Mouse (Mus musculus): Measurements from ENCODE around the gene Zfp810. TPM values are rescaled to one million over a fixed set of nuclear protein-coding genes. Genes with fewer than 3 reads are reported as not detected.
A peak's percentile ranks its signal among the peaks of the same experiment; 100 is the strongest.

Gene Zfp810
- polyA plus RNA-seq (2015; fragmentation: Nextera tagmentation; extraction: Ambion mirVana), result 2.6 and 3.1 TPM in 2 replicates

DNA sequence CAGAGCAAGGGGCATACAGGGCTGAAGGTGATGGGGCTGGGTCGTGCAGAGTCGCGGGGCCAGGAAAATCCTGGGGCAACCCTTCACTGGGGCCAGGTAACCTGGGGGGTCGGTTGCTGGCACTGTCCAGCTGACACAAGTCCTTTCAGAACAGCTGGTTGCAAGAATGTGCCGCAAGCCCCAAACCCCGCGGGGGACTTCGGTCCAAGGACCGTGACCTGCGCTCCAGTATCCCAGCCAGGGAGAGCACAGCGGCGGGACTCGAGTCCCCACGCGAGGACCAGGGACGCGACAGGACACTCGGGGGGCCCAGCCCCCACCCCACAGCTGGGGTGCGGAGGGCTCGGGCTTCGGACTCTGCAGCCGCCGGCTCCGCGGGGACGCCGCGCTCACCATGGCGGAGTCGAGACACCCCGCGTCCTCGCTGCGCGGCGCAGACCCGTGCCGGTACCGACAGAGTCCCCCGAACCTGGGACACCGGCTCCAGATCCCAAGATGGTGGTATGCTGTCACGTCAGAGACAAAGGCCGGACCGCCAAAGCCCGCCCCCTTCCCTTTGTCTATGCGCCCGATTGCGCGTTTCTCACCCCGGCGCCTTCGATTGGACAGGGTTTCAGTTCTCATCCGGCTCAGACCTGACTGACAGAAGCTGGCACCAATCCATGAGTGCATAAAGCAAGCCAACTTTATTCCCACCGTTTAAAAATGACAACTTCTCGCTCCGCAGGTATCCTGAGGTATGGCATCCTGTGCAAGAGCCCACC, at the start of gene Zfp810:
TSS of gene Zfp810 (minus strand) at position 493 of the 764 bp plus-strand sequence.
- WGBS (ENCODE audit: insufficient replicate concordance), result under 1% methylated on average over 55 of the region's 56 CpGs
- H3K27ac ChIP-seq, result no peak within 1 kb of the TSS
- peak; percentile 96 for ATAC-seq (ENCODE audit: low read depth)

GRCm38 (mm10) chr9:22355919-22356318, 48.5 kb upstream of the Zfp810 start:
- Histone ChIP-seq H3K27ac (no peak overlapping the region), H3K9ac (no peak overlapping the region), H3K27me3 (no peaks in the 10 kb centered on the region), H3K4me1 (replicated peaks) (no peaks in the 10 kb centered on the region), H3K4me3 (replicated peaks) (no peak overlapping the region), H3K36me3 (peaks cover 89% of the 10 kb centered on the region), H3K4me2 (no peak overlapping the region), H3K9me3 (replicated peaks) (no peaks in the 10 kb centered on the region)
- 96% methylated on average over 3 of the region's 3 CpGs for WGBS (ENCODE audit: insufficient replicate concordance)
- ATAC-seq (ENCODE audit: low read depth) (no peak), DNase-seq (no peak)

More for the DNA sequence above, at the start of gene Zfp810:
- Histone ChIP-seq H3K9ac (peak within 1 kb of the TSS; percentile 86), H3K4me1 (replicated peaks) (peaks cover 14% of the 10 kb centered on the region), H3K36me3 (peaks cover 3% of the 10 kb centered on the region), H3K4me3 (replicated peaks) (peak within 1 kb of the TSS; percentile 83), H3K9me3 (replicated peaks) (no peaks in the 10 kb centered on the region; the same call in 1 of the 2 replicates), H3K27me3 (no peaks in the 10 kb centered on the region), H3K4me2 (peak within 1 kb of the TSS; percentile 88)
- peak; percentile 88 for DNase-seq

GRCm38 (mm10) chr9:22353901-22354300, 46.5 kb upstream of the Zfp810 start:
- Histone ChIP-seq H3K4me2 (no peak overlapping the region), H3K4me1 (replicated peaks) (no peaks in the 10 kb centered on the region), H3K4me3 (replicated peaks) (no peak overlapping the region), H3K27ac (no peak overlapping the region), H3K9ac (no peak overlapping the region), H3K27me3 (no peaks in the 10 kb centered on the region), H3K9me3 (replicated peaks) (no peaks in the 10 kb centered on the region), H3K36me3 (peaks cover 81% of the 10 kb centered on the region)
- ATAC-seq (ENCODE audit: low read depth) (no peak), DNase-seq (no peak)
- WGBS (ENCODE audit: insufficient replicate concordance), result 90% methylated on average over 5 of the region's 5 CpGs

DNA sequence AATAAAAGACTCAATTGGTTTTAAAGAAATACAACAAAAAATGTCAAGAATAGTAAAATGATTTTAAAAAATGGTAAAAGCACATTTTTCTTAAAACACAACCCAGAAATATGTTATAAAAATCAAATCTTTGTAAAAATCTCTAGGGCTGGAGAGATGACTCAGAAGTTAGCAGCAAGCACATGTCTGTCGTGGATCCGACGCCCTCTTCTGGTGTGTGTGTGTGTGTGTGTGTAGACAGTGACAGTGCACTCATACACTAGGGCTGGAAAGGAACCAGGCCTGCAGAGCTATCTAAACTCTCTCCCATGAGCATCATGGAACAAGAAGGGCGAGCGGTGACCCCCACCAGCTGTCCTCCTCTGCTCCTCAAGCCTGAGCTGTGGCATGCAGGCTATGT, 46.0 kb upstream of the Zfp810 start:
- H3K4me2 ChIP-seq, result no peak overlapping the region
- ATAC-seq (ENCODE audit: low read depth) (no peak), DNase-seq (no peak)
- no peak overlapping the region for H3K9ac ChIP-seq
- H3K9me3 ChIP-seq (replicated peaks), result no peaks in the 10 kb centered on the region
- H3K4me3 ChIP-seq (replicated peaks), result no peak overlapping the region
- peaks cover 79% of the 10 kb centered on the region for H3K36me3 ChIP-seq
- no peaks in the 10 kb centered on the region for H3K4me1 ChIP-seq (replicated peaks)
- no peaks in the 10 kb centered on the region for H3K27me3 ChIP-seq
- H3K27ac ChIP-seq, result no peak overlapping the region
- WGBS (ENCODE audit: insufficient replicate concordance), result 88% methylated on average over 5 of the region's 5 CpGs

- Histone ChIP-seq H3K4me1 (replicated peaks) (no peaks in the 10 kb centered on the region), H3K4me3 (replicated peaks) (no peak overlapping the region), H3K4me2 (no peak overlapping the region), H3K27me3 (no peaks in the 10 kb centered on the region), H3K36me3 (peaks cover 88% of the 10 kb centered on the region), H3K9me3 (replicated peaks) (no peaks in the 10 kb centered on the region), H3K9ac (no peak overlapping the region), H3K27ac (no peak overlapping the region)
- ATAC-seq (ENCODE audit: low read depth) (no peak), DNase-seq (no peak)
- WGBS (ENCODE audit: insufficient replicate concordance), result 74% methylated on average over 1 of the region's 1 CpGs
Measured at GRCm38 (mm10) chr9:22340331-22340730, 32.9 kb upstream of the Zfp810 start.

DNA sequence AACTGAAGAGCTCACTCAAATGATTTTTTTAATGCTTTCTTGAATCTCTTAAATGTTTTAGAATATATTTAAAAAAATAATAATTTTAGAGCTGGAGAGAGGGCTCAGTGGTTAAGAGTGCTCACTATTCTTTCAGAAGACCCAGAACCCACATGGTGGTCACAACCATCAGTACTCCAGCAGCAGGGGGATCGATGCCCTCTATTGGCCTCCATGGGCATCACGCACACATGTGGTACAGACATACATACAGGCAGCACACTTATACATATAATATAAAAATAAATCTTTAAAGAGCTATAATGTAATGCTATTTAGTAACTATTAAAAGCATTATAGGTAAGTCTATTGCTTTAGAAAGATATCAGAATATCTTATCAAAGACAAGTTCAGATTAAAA, 29.8 kb upstream of the Zfp810 start:
- no peak for ATAC-seq (ENCODE audit: low read depth)
- Histone ChIP-seq H3K9ac (no peak overlapping the region), H3K4me2 (no peak overlapping the region), H3K9me3 (replicated peaks) (no peaks in the 10 kb centered on the region), H3K4me1 (replicated peaks) (no peaks in the 10 kb centered on the region), H3K27me3 (no peaks in the 10 kb centered on the region), H3K36me3 (peaks cover 90% of the 10 kb centered on the region), H3K4me3 (replicated peaks) (no peak overlapping the region), H3K27ac (no peak overlapping the region)
- 100% methylated on average over 2 of the region's 2 CpGs for WGBS (ENCODE audit: insufficient replicate concordance)
- DNase-seq, result no peak

DNA sequence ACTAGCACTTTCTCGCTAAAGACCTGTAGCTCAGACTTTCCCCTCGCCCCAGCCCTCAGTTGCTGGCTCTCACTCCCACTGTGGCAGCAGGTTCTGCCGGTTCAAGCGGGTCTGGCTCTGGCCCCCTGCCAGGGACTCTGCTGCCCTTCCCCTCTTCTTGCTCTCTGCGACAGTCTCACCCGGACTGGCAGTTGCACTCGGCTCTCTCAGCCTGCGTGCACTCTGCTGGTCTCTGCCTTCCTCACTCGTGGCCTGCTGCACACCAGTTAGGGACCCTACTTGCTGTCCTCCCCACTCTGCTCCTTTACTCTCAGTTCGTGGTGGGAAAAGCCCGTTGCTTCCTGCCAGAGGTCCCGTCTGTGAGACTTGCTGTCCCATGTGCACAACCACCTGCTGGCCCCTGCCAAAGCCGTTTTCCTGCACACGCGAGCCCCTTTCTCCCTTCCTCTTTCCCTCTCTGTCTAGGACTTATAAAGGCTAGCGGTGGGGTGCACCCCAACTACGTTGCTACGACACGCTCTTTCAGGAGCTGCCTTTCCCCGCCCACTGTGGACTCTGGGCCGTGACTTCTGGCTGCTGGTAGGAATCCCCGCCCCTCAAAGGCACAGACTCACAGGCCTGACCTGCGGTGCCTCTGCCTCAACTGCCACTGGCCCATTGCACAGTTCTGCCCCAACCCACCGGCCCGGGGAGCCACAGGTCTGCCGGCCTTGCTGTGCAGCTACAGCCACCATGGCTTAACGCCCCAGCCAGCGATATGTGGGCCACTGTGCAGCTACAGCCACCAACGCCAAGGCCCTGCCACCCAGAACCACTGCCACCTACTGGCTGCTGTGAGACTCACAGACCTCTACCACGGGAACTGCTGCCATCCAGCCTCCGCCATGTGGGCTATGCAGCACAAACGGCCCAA, 20.3 kb upstream of the Zfp810 start:
- Histone ChIP-seq H3K9me3 (replicated peaks) (no peaks in the 10 kb centered on the region), H3K4me3 (replicated peaks) (peak overlapping the region; percentile 58), H3K9ac (peak overlapping the region; percentile 75), H3K4me2 (peak overlapping the region; percentile 84), H3K27me3 (no peaks in the 10 kb centered on the region), H3K36me3 (peaks cover 25% of the 10 kb centered on the region), H3K27ac (peak overlapping the region; percentile 58), H3K4me1 (replicated peaks) (peaks cover 37% of the 10 kb centered on the region)
- 1% methylated on average over 32 of the region's 32 CpGs for WGBS (ENCODE audit: insufficient replicate concordance)
- ATAC-seq (ENCODE audit: low read depth), result peak; percentile 93
- DNase-seq, result peak; percentile 84

- Histone ChIP-seq H3K4me2 (peak overlapping the region; percentile 84), H3K36me3 (peaks cover 19% of the 10 kb centered on the region), H3K27me3 (no peaks in the 10 kb centered on the region), H3K9ac (peak overlapping the region; percentile 75), H3K27ac (peak overlapping the region; percentile 58; the same call in 1 of the 2 replicates), H3K9me3 (replicated peaks) (no peaks in the 10 kb centered on the region), H3K4me1 (replicated peaks) (peaks cover 43% of the 10 kb centered on the region), H3K4me3 (replicated peaks) (peak overlapping the region; percentile 58)
- DNase-seq (no peak), ATAC-seq (ENCODE audit: low read depth) (no peak)
- WGBS (ENCODE audit: insufficient replicate concordance), result 39% methylated on average over 9 of the region's 9 CpGs
Measured at GRCm38 (mm10) chr9:22327099-22327474, 19.6 kb upstream of the Zfp810 start.

DNA sequence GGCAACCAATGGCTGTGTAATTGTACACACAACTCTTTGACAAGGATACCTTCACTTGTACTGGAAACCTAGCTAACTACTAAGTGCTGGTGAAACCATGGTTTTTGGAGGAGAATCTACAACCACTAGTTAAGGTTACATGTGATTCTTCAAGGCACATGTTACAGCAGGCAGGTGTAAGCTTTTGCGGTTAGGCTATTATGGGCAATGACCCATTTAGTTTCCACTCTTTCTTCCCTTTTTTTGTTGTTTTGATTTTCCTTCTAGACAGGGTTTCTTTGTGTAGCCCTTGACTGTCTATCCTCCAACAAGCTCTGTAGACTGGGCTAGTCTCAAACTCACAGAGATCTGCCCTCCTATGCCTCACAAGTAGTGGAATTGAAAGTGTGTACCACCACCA, 17.1 kb upstream of the Zfp810 start:
- Histone ChIP-seq H3K27ac (no peak overlapping the region), H3K4me3 (replicated peaks) (no peak overlapping the region), H3K9me3 (replicated peaks) (no peaks in the 10 kb centered on the region), H3K4me2 (no peak overlapping the region), H3K9ac (no peak overlapping the region), H3K4me1 (replicated peaks) (peaks cover 47% of the 10 kb centered on the region), H3K27me3 (no peaks in the 10 kb centered on the region), H3K36me3 (0 out of 2 replicates have a peak, but pooled peaks cover 3% of the 10 kb centered on the region)
- DNase-seq (no peak), ATAC-seq (ENCODE audit: low read depth) (no peak)
- 85% methylated on average over 1 of the region's 1 CpGs for WGBS (ENCODE audit: insufficient replicate concordance)

GRCm38 (mm10) chr9:22322381-22323211, 15.1 kb upstream of the Zfp810 start:
- peak overlapping the region; percentile 82 for H3K27ac ChIP-seq
- DNase-seq (peak; percentile 71), ATAC-seq (ENCODE audit: low read depth) (peak; percentile 86)

More at GRCm38 (mm10) chr9:22322381-22323211, 15.1 kb upstream of the Zfp810 start:
- no peaks in the 10 kb centered on the region for H3K27me3 ChIP-seq
- H3K9ac ChIP-seq, result peak overlapping the region; percentile 45
- H3K36me3 ChIP-seq, result no peaks in the 10 kb centered on the region
- H3K4me3 ChIP-seq (replicated peaks), result no peak overlapping the region
- 34% methylated on average over 8 of the region's 8 CpGs for WGBS (ENCODE audit: insufficient replicate concordance)
- H3K4me1 ChIP-seq (replicated peaks), result peaks cover 32% of the 10 kb centered on the region
- 0 out of 2 replicates have a peak, but pooled peaks cover 3% of the 10 kb centered on the region for H3K9me3 ChIP-seq (replicated peaks)
- peak overlapping the region; percentile 44 for H3K4me2 ChIP-seq

Data from liver, embryonic 13.5 days (tissue).